Mouse (Mus musculus) embryonic facial prominence, embryonic 13.5 days (tissue): ENCODE measurements around the gene Mospd3. TPM values are rescaled to one million over a fixed set of nuclear protein-coding genes. Genes with fewer than 3 reads are reported as not detected.
A peak's percentile ranks its signal among the peaks of the same experiment; 100 is the strongest.

Experiments
- ATAC-seq: fragments of 200-750 bp; cut with Nextera tagmentation; 2 replicates; pipeline ENCODE4 v1.8.0; 2017; ENCODE audit warnings: low read depth; ENCODE audit not compliant: insufficient number of reproducible peaks, insufficient read depth, low FRiP score, low TSS enrichment
- H3K27ac ChIP-seq: fragments of 300-500 bp; sonication (generic); 2 replicates; pipeline ENCODE4 v1.5.1; 2015; ENCODE audit warnings: moderate library complexity, mild to moderate bottlenecking, inconsistent platforms
- H3K27me3 ChIP-seq: fragments of 300-500 bp; sonication (generic); 2 replicates; pipeline ENCODE4 v1.6.1; 2015; ENCODE audit warnings: mild to moderate bottlenecking, inconsistent platforms
- H3K36me3 ChIP-seq: fragments of 300-500 bp; sonication (generic); 2 replicates; pipeline ENCODE4 v1.6.1; 2015; ENCODE audit warnings: mild to moderate bottlenecking, inconsistent platforms
- H3K4me1 ChIP-seq: fragments of 300-500 bp; sonication (generic); 2 replicates; pipeline ENCODE4 v1.6.1; 2015; ENCODE audit warnings: inconsistent platforms
- H3K4me2 ChIP-seq: fragments of 300-500 bp; sonication (generic); 2 replicates; pipeline ENCODE4 v1.6.1; 2015; ENCODE audit warnings: moderate library complexity, mild to moderate bottlenecking, inconsistent platforms
- H3K4me3 ChIP-seq: fragments of 300-500 bp; sonication (generic); 2 replicates; pipeline ENCODE4 v1.5.1; 2015; ENCODE audit warnings: mild to moderate bottlenecking, inconsistent platforms
- H3K9ac ChIP-seq: fragments of 300-500 bp; sonication (generic); 2 replicates; pipeline ENCODE4 v1.6.1; 2015; ENCODE audit warnings: mild to moderate bottlenecking, inconsistent platforms
- H3K9me3 ChIP-seq: fragments of 300-500 bp; sonication (generic); 2 replicates; pipeline ENCODE4 v1.6.1; 2016; ENCODE audit warnings: inconsistent platforms
- WGBS: fragments of 180-500 bp; shearing (Covaris S2); methylation state at CpG from one replicate; pipeline ENCODE4 v1.1.7; 2015; ENCODE audit warnings: mixed read lengths; 5-methylcytosine and 5-hydroxymethylcytosine counted together
- polyA plus RNA-seq: library from polyadenylated mRNA; unstranded; fragments of >200 nt; fragmentation: Nextera tagmentation; extraction: Ambion mirVana; gene quantifications from 2 replicates; pipeline ENCODE4 v1.2.1, GENCODE M21; 2015

Gene Mospd3
- polyA plus RNA-seq, 1 experiment from 2014 or later, result 33.3 TPM

DNA sequence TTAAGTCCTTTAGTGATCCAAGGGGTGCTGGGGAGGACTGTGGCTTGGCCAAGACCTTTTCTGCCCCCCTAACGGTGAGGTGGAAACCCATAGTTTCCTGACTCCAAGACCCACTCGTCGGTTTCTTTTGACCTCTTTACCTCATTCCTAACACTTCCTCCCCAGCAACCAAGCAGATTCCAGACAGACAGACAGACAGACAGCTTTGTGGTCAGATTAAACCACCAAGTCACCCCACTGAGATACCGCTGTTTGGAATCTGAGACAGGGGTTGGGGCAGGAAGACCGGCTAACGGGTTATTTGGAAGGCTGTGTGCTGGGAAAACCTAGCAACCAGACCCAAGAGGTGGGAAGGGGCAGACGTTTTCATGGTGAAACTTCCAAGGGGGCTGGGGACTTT lies 30.7 kb downstream of the Mospd3 start:
- Histone ChIP-seq H3K9me3 (no peaks in the 10 kb centered on the region), H3K27ac (no peak overlapping the region), H3K4me3 (no peak overlapping the region), H3K9ac (no peak overlapping the region), H3K4me2 (peak overlapping the region; percentile 7; the same call in 1 of the 2 replicates), H3K4me1 (peaks cover 12% of the 10 kb centered on the region; the same call in 1 of the 2 replicates), H3K27me3 (peaks cover 16% of the 10 kb centered on the region), H3K36me3 (no peaks in the 10 kb centered on the region)
- no peak for ATAC-seq
- WGBS, result 49% methylated on average over 7 of the region's 7 CpGs

DNA sequence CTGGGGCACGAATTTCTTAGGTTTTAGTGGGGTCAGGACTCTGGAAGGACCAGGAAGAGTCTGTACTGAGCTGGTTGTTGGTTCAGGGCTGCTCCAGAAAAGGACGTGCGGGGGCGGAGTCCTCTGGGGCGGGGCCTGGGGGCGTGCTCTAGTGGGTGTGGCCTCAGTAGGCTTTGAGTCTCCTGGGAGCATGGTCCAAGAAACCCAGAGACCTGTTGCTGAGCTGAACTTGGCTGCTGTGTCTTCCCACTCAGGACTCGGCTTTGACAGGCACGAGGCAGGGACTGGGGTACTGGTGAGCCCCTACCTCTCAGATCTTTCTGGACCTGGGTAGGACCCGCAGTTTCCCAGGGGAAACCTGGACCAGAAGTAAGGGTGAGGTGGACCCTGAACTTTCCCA lies 31.2 kb downstream of the Mospd3 start, which contains the start of gene Tfr2:
Gene Tfr2 (plus strand): TSS at position 176 of the 400 bp plus-strand sequence.
- no peaks in the 10 kb centered on the region for H3K36me3 ChIP-seq
- ATAC-seq, result 0 out of 2 replicates have a peak, but pooled peaks have one; percentile 27
- H3K27me3 ChIP-seq, result peaks cover 11% of the 10 kb centered on the region
- WGBS, result 37% methylated on average over 9 of the region's 9 CpGs
- peak within 1 kb of the TSS; percentile 7 for H3K4me2 ChIP-seq
- H3K9me3 ChIP-seq, result no peaks in the 10 kb centered on the region
- peaks cover 12% of the 10 kb centered on the region; the same call in 1 of the 2 replicates for H3K4me1 ChIP-seq
- H3K4me3 ChIP-seq, result no peak within 1 kb of the TSS
- H3K9ac ChIP-seq, result no peak within 1 kb of the TSS
- H3K27ac ChIP-seq, result no peak within 1 kb of the TSS

DNA sequence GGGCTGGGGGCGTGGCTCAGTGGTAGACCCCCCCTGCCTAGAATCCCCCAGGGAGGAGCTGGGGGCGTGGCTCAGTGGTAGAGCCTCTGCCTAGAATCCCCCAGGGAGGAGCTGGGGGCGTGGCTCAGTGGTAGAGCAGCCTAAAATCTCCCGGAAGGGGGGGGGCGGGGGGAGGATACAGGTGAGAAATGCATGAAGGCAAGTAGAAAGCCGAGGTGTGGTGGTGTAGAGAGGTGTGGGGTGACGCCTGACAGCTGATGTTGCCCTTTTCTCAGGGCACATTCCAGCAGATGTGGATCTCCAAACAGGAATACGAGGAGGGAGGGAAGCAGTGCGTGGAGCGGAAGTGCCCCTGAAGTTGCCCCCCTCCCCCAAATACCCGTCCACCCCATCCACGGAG lies 31.8 kb downstream of the Mospd3 start:
- H3K4me3 ChIP-seq, result no peak overlapping the region
- H3K9ac ChIP-seq, result no peak overlapping the region
- peaks cover 5% of the 10 kb centered on the region for H3K27me3 ChIP-seq
- no peak overlapping the region for H3K4me2 ChIP-seq
- H3K9me3 ChIP-seq, result no peaks in the 10 kb centered on the region
- 70% methylated on average over 12 of the region's 12 CpGs for WGBS
- peaks cover 5% of the 10 kb centered on the region; the same call in 1 of the 2 replicates for H3K4me1 ChIP-seq
- H3K27ac ChIP-seq, result no peak overlapping the region
- no peaks in the 10 kb centered on the region for H3K36me3 ChIP-seq
- ATAC-seq, result no peak

DNA sequence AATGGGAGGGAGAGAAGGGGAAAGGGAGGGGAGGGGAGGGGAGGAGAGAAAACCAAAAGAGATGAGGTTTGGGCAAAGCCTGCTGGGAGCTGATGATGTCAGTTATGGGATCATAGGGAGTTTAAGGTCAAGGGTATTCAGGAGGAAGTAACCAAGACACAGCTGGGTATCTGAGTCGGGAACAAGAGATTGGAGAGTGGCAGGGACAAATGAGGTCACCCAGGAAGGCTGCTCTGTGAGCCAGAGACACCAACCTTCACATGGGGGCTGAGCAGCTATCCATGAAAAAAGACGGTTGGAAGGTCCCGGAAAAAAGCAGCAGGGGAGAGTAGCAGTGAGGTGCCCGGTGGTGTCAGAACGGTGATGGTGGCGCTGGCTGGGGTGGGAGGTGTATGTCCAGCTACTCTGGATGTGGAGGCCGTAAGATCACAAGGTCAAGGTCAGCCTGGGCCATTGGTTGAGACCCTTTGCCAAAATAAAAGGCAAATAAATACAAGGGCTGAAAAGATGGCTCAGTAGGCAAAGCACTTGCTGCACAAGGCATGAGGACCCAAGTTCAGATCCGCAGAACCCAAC lies 32.5 kb downstream of the Mospd3 start:
- Histone ChIP-seq H3K9ac (no peak overlapping the region), H3K4me1 (peaks cover 4% of the 10 kb centered on the region; the same call in 1 of the 2 replicates), H3K4me2 (no peak overlapping the region), H3K36me3 (no peaks in the 10 kb centered on the region), H3K4me3 (no peak overlapping the region), H3K27me3 (no peaks in the 10 kb centered on the region), H3K9me3 (no peaks in the 10 kb centered on the region), H3K27ac (no peak overlapping the region)
- ATAC-seq, result no peak
- 87% methylated on average over 8 of the region's 8 CpGs for WGBS

DNA sequence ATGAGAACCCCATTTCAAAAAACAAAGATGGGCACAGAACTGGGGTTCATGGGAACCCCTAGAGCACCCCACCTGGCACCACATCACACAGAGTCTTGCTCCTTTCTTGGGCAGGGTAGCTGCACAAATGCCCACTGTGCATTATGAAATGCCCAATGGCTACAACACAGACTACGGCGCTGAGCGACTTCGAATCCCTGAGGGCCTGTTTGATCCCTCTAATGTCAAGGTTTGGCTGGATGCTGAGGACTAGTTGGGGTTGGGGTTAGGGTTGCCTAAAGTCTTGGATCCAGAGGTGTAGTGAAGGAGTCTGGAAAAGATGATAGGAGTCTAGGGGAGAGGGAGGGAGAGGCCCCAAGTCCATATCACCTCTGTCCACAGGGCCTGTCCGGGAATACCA lies 34.4 kb downstream of the Mospd3 start:
- ATAC-seq, result no peak
- Histone ChIP-seq H3K27me3 (no peaks in the 10 kb centered on the region), H3K9me3 (no peaks in the 10 kb centered on the region), H3K36me3 (no peaks in the 10 kb centered on the region), H3K4me3 (no peak overlapping the region), H3K4me1 (peaks cover 4% of the 10 kb centered on the region; the same call in 1 of the 2 replicates), H3K9ac (no peak overlapping the region), H3K27ac (no peak overlapping the region), H3K4me2 (no peak overlapping the region)
- WGBS, result 91% methylated on average over 5 of the region's 5 CpGs

DNA sequence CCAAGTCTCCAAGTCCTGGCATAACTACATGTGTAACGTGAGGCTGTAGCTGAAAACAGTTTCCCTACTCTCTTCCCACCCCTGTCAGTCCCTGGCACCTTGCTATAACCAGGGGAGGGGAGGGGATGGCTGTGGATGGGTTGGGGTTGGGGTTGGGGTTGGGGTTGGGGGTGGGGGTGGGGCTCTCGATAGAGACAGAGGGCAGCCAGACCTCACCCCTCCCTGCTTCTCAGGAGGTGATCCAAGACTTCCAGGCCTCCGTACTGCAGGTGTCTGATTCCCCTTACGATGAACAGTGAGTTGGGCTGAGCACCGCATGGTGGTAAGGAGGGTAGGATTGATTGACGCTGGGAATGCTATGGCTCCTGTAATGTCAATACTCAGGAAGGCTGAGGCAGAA lies 35.1 kb downstream of the Mospd3 start:
- Histone ChIP-seq H3K4me1 (peaks cover 4% of the 10 kb centered on the region; the same call in 1 of the 2 replicates), H3K27ac (no peak overlapping the region), H3K4me3 (no peak overlapping the region), H3K36me3 (no peaks in the 10 kb centered on the region), H3K9ac (no peak overlapping the region), H3K4me2 (no peak overlapping the region), H3K27me3 (no peaks in the 10 kb centered on the region), H3K9me3 (no peaks in the 10 kb centered on the region)
- ATAC-seq, result no peak
- 65% methylated on average over 6 of the region's 6 CpGs for WGBS

DNA sequence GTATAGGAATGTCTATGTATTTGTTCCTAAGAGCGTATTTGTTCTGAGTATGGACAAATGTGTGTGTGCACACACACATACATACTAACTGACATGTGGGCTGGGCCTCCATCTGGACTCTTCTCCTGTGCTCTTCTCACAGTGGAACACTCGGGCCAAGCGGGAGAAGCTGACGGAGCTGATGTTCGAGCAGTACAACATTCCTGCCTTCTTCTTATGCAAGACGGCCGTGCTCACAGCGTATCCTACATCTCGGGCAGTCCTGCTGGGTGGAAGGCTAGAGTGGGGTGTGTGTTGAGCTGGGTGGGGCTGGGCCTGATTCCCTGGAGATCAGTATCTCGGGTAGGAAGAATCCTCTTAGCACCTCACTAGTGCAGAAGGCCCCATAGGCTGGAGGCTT lies 37.9 kb downstream of the Mospd3 start:
- no peaks in the 10 kb centered on the region for H3K4me1 ChIP-seq
- H3K9ac ChIP-seq, result no peak overlapping the region
- ATAC-seq, result no peak
- H3K4me3 ChIP-seq, result no peak overlapping the region
- H3K4me2 ChIP-seq, result no peak overlapping the region
- no peaks in the 10 kb centered on the region for H3K27me3 ChIP-seq
- no peak overlapping the region for H3K27ac ChIP-seq
- 75% methylated on average over 10 of the region's 10 CpGs for WGBS
- H3K9me3 ChIP-seq, result no peaks in the 10 kb centered on the region
- no peaks in the 10 kb centered on the region for H3K36me3 ChIP-seq

DNA sequence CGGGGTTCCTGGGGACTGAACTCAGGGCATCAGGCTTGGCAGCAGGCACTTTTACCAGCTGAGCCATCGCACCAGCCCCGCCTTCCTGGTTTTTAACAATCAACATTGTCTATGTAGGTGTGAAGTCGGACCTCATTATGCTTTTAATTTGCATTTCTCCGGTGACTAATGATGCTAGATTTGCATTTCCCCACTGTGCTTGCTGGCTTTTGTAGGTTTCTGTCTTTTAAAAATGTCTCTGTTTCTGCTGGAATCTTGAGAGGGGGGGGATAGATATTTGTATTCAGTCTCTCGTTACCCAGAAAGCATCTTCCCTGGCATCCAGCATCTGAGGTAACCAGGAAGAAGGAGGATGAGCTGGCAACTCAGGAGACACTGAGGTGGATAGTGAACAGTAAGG lies 39.3 kb downstream of the Mospd3 start:
- 76% methylated on average over 6 of the region's 6 CpGs for WGBS
- Histone ChIP-seq H3K9ac (no peak overlapping the region), H3K4me3 (no peak overlapping the region), H3K27me3 (no peaks in the 10 kb centered on the region), H3K4me2 (no peak overlapping the region), H3K9me3 (no peaks in the 10 kb centered on the region), H3K36me3 (no peaks in the 10 kb centered on the region), H3K27ac (no peak overlapping the region), H3K4me1 (no peaks in the 10 kb centered on the region)
- no peak for ATAC-seq

DNA sequence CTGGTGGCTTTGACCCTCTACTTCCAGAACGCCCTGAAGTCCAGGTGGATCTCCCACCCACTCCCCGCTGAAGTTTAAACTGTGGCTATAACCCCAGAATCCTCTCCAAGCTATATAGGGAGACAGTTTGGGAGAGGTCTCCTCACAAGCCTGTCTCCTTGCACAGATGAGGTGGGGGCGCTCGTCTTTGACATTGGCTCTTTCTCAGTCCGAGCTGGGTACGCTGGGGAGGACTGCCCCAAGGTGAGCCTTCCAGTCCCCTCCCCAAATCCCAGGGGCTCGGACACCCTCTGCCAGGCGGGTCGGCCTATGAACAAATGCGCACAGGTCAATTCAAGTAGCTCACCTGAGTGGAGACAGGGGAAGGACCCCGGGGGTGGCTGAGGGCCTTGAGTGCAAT lies 47.0 kb downstream of the Mospd3 start:
- no peak overlapping the region for H3K27ac ChIP-seq
- no peak for ATAC-seq
- no peaks in the 10 kb centered on the region for H3K9me3 ChIP-seq
- no peak overlapping the region for H3K4me3 ChIP-seq
- H3K9ac ChIP-seq, result no peak overlapping the region
- H3K36me3 ChIP-seq, result no peaks in the 10 kb centered on the region
- H3K4me2 ChIP-seq, result 0 out of 2 replicates have a peak overlapping the region, but pooled peaks have one; percentile 58
- H3K4me1 ChIP-seq, result peaks cover 7% of the 10 kb centered on the region; the same call in 1 of the 2 replicates
- 49% methylated on average over 11 of the region's 11 CpGs for WGBS
- H3K27me3 ChIP-seq, result peaks cover 20% of the 10 kb centered on the region

DNA sequence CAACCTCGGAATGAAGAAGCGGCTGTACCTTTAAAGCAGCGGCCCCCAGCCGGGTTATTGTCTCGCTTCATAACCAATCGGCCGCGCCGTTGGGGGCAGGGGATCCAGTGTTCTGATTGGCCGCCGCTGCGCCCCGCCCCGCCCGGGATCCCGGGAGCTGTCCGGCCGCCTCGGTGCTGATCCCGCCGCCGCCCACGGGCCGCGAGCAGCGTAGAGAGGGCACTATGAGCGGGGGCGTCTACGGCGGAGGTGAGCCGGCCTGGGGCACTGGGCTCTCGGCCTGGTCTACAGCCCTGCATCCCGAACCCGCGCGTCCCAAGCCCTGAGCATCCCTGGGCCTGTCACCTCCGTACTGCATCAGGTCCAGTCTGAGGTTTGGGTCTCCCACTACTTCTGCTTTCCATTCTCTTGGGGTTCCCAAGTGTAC lies 47.4 kb downstream of the Mospd3 start, which contains the start of gene Actl6b:
Gene Actl6b (plus strand): TSS at position 107 of the 427 bp plus-strand sequence.
- H3K9me3 ChIP-seq, result no peaks in the 10 kb centered on the region

DNA sequence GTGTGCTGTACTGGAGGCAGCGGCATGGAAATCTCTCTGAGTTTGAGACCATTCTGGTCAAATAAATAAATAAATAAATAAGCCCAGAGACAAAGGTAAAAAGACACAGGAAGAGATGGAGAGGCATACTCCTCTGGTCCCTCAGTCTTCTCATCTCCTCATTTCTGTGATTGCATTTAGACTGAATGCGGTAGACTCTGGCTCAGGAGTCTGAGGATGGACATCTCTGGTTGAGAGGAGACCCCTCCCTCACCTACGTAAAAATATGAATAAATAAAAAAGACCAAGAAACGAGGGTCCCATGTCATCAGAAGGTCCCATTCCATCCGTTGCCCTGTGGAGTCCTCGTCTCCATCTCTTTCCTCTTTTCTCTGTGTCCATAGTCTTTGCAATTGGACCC lies 47.9 kb downstream of the Mospd3 start:
- H3K4me3 ChIP-seq, result peak overlapping the region; percentile 31

More for the DNA sequence above, 47.4 kb downstream of the Mospd3 start, which contains the start of gene Actl6b:
- Histone ChIP-seq H3K27ac (no peak within 1 kb of the TSS), H3K36me3 (no peaks in the 10 kb centered on the region), H3K27me3 (peaks cover 20% of the 10 kb centered on the region), H3K4me3 (peak within 1 kb of the TSS; percentile 31), H3K4me2 (peak within 1 kb of the TSS; percentile 58), H3K4me1 (peaks cover 7% of the 10 kb centered on the region; the same call in 1 of the 2 replicates), H3K9ac (no peak within 1 kb of the TSS)
- ATAC-seq, result peak; percentile 76
- WGBS, result under 1% methylated on average over 37 of the region's 37 CpGs

DNA sequence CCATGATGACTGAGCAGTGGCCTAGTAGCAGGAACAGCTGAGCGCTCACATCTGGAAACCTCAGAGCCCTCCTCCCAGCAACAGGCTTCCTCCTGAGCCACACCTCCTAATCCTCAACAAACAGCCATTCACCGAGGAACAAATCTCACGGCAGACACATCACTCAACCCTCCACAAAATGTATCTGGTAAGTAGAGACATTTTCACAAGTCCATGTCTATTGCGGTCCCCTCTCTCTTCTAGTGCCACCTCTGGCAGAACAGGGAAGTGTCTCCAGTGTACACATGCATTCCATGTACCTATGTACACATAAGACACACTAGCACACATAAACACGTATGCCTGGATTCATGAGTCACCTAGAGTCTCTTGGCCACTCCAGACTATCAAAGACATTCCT lies 49.7 kb downstream of the Mospd3 start:
- H3K36me3 ChIP-seq, result no peaks in the 10 kb centered on the region
- no peak overlapping the region for H3K4me3 ChIP-seq
- H3K27ac ChIP-seq, result no peak overlapping the region
- H3K4me2 ChIP-seq, result no peak overlapping the region
- H3K27me3 ChIP-seq, result peaks cover 20% of the 10 kb centered on the region
- ATAC-seq, result no peak
- peaks cover 7% of the 10 kb centered on the region; the same call in 1 of the 2 replicates for H3K4me1 ChIP-seq
- 70% methylated on average over 5 of the region's 5 CpGs for WGBS
- no peak overlapping the region for H3K9ac ChIP-seq
- H3K9me3 ChIP-seq, result no peaks in the 10 kb centered on the region

More for the DNA sequence above, 47.9 kb downstream of the Mospd3 start:
- WGBS, result 29% methylated on average over 6 of the region's 6 CpGs
- Histone ChIP-seq H3K36me3 (no peaks in the 10 kb centered on the region), H3K27ac (no peak overlapping the region), H3K9ac (no peak overlapping the region), H3K27me3 (peaks cover 20% of the 10 kb centered on the region), H3K4me2 (peak overlapping the region; percentile 58), H3K9me3 (no peaks in the 10 kb centered on the region), H3K4me1 (peaks cover 7% of the 10 kb centered on the region; the same call in 1 of the 2 replicates)
- no peak for ATAC-seq
